Mouse (Mus musculus) 416B (cell line): ENCODE results near the gene Hist2h3b.
A peak's percentile ranks its signal among the peaks of the same experiment; 100 is the strongest.
"Not testable (repeated sequence)": the region's sequence is repeated elsewhere in the genome, so short reads cannot be mapped to it uniquely, and the experiment has no call there.

ENCODE experiments used
- DNase-seq: peaks from one replicate; pipeline ENCODE4 v3.0.0; 2011; ENCODE audit warnings: low read depth

Gene Hist2h3b

DNA sequence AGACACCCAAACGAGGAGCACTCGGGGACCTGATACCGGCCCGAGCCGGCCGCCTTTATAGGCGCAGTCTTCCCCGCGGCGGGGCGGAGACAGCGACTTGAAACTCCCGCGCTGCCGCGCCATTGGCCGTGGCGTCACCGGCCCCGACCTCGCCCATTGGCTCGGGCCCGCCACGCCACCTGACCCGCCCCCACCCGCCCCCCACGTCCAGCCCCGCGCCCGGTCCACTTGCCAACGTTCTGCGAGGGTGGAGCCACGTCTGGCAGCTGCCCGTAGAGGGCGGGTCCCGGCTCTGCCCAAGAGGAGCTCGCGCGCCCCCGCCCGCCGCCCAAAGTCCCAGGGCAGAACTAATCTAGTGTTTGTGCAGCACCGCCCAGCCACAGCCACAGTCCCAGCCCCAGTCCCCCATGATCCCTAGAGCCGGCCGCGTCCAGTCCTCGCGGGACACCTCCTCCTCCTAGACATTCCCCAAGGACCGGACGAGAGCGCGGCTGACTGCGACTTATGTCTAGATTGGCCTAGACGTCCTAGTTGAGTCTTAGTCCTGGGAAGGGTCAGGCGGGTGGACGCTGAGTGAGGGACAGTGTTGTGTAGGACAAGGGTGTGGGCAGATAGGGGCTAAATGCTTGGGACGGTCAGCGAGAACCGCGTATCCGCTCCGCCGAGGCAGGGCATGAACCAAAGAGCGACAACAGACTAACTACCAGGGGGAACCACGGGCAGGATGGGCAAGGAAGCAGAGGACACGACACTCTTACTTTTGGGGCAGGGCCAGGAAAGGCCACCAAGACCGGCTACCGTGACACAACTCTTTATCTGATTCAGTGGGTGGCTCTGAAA, 29.3 kb upstream of the Hist2h3b start, which contains the start of gene Hist2h3c2:
Gene Hist2h3c2 (minus strand): TSS at position 174 of the 840 bp plus-strand sequence.
- DNase-seq: not testable (repeated sequence)

DNA sequence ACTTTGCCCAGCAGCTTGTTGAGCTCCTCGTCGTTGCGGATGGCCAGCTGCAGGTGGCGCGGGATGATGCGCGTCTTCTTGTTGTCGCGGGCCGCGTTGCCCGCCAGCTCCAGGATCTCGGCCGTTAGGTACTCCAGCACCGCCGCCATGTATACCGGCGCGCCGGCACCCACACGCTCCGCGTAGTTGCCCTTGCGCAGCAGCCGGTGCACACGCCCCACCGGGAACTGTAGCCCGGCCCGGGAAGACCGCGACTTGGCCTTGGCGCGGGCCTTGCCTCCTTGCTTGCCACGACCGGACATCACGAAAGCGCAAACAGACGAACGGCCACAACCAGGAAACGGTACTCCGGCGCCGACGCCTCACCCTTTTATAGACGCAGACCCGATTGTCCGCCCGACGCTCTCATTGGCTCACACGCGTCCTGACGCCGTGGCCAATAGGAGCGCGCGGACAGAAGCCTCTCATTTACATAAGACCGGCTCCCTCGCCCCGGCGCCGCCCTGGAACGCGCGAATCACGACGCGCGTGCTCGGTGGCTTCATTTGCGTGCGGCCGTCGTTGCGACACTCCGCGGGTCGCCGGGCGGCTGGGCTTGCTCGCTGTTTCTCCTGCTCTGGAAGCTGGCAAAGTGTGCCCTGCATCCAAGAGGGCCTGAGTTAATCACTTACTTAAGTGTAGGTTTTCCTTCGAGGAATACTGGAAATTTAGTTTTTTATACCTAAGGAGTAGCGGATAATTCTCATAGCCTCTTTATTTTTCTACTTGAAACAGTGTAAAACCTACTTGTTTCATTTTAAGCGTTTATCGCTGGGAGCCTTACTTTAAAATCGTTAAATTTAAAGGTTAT, 28.3 kb upstream of the Hist2h3b start, which contains the start of gene Hist2h2aa2:
Gene Hist2h2aa2 (minus strand): TSS at position 328 of the 850 bp plus-strand sequence.
- DNase-seq: peak; percentile 89

DNA sequence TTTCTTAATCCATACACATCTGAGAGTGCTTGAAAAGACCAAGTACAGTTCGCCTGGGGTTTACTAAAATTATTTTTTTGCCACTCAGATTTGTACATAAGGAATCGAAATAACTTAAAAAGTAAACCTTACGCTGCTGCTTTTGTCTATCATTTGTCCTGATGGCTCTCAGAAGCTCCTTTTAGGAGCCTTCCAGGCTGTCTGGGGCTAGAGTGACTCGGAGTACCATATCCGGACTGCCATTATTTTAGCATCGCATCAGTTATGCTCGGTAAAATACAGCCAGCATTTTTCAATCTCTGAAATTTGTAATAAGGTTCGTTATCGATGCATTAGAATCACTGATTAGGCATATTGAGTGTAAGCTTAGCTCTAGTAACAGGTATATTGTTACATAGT, 27.7 kb upstream of the Hist2h3b start:
- no peak for DNase-seq

DNA sequence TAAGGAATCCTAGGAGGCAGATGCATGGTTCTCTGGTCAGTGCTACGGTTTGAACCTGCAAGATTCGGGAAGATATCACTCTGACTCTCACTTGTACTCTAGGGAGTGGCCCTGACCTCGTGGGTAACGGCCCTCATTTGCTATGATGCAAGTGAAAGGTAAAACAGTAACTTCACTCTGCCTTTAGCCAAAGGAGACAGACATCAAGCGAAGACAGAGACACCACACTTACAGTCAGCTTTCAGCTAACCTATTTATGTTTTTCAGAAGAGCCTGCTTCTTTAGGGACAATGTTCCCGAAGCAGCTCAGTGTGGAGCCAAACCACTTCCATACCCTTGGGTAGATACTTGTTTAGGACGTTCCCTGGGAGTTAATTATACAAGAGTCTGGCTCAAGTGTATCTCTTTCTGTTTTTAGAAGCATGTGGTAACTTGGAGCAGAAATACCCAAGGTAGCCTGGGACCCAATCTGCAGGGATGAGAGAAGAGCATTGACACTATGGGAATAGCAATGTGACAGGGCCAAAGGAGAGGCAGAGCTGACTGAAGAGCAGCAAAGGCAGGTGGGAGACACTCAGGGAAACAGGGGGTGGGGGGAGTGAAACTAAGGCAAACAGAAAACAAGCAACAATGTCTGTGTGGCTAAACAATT, 24.4 kb upstream of the Hist2h3b start:
- DNase-seq: peak; percentile 55

- peak; percentile 92 for DNase-seq
Observed at GRCm38 (mm10) chr3:96245003-96245886, 23.2 kb upstream of the Hist2h3b start, which contains the start of gene Hist2h2aa1. Gene Hist2h2aa1, plus strand, starts transcription at chr3:96245497.

- not testable (repeated sequence) for DNase-seq
Observed at GRCm38 (mm10) chr3:96246018-96246417, 22.4 kb upstream of the Hist2h3b start.

DNA sequence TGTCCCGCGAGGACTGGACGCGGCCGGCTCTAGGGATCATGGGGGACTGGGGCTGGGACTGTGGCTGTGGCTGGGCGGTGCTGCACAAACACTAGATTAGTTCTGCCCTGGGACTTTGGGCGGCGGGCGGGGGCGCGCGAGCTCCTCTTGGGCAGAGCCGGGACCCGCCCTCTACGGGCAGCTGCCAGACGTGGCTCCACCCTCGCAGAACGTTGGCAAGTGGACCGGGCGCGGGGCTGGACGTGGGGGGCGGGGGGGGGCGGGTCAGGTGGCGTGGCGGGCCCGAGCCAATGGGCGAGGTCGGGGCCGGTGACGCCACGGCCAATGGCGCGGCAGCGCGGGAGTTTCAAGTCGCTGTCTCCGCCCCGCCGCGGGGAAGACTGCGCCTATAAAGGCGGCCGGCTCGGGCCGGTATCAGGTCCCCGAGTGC, 22.0 kb upstream of the Hist2h3b start, which contains the start of gene Hist2h3c1:
Gene Hist2h3c1 (plus strand): TSS at position 259 of the 430 bp plus-strand sequence.
- DNase-seq: not testable (repeated sequence)

DNA sequence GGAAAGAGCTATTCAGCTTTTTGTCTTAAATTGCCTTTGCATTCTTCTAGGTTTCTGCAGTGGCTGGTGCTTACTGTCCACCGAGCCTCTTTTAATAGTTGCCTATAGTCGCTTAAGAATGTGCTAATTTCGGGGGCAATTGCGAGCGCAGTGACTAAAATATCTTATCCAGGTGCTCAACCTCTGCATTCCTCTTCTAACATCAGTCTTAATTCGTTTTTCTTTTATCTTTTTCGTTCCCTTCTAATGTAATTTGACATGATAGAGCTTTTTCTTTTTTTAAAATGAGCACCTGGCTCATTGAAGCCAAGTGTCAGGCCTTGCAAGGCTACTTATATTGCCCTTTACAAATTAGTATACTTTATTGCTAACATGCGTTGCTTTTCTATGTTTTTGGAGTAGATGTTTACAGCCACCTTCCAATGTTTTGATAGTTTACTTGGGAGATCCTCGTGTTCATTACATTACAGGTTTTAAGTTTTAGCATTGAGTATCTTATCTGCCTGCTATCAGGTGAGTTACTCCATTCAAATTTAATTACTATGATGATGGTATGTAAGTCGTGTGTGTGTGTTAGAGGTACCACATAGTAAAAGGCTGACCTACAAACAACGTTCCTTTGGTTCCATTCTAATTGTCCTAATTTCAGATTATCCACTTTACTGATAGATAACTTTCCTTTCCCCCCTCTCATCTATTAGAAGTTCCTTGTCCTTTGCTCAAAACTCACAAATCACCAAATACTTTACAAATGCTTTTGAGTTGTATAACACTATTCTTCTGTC, 20.9 kb upstream of the Hist2h3b start:
- DNase-seq: peak; percentile 76

DNA sequence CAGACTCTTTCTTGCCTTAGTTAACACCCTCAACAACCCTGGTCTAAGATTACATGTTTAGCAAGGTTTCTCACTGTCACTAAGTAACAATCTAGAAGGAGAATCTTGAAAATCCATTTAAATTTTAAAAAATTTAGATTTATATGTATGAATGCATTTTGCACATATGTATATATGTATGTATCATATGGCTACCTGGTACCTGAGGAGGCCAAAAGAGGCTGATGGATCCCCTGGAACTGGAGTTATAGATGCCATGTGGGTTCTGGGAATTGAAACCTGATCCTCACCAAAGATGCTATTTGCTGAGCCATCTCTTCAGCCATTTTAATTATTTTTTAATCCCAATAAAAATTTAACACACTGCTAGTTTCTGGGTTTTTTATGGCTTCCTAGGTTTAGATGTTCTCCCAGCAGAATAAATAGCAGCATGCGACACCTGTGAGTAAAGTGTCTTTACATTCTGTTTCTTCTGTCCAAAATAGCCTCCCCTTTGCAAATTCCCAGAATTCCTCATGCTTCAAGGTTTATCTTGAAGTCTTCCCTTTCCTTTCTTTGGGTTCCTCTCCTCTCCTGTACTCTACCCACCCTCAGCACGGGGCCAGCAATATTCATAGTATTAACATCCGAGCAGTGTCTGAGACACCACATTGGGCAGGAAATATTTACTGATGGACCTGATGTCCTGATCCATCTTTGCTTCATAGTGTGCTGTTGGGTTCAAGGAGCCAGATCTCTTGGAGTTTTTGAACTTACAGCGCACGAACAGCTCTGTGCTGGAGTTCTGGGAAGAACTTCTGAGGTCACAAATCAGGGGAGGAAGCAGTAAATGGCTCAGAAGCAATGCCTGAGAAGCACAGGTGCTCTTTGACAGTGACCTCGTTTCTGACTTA, 20.1 kb upstream of the Hist2h3b start:
- peak; percentile 70 for DNase-seq

- no peak for DNase-seq
Observed at GRCm38 (mm10) chr3:96249034-96249345, 19.5 kb upstream of the Hist2h3b start.

DNA sequence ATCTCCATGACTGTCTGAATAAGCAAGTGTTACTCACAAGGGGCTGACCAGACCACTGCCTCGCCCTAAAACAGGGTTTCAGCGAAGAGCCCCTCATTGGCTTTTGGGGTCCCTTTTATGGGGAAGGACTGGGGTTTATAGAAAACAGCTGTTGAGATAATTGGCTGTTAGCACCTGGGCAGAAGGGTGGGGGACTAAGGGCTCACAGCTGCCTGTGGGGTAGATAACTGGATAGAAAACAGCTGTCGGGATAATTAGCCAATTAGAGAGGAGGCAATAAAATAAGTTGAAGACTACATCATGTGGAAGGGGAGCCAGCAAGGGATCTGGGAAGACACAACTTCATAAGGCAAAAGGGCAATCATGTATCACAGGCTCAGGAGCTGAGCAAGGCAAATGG, 17.6 kb upstream of the Hist2h3b start:
- DNase-seq: no peak

- no peak for DNase-seq
Observed at GRCm38 (mm10) chr3:96251787-96252186, 16.7 kb upstream of the Hist2h3b start.

GRCm38 (mm10) chr3:96254683-96255355, 13.6 kb upstream of the Hist2h3b start:
- no peak for DNase-seq

GRCm38 (mm10) chr3:96255926-96256593, 12.4 kb upstream of the Hist2h3b start:
- no peak for DNase-seq

GRCm38 (mm10) chr3:96257190-96257589, 11.3 kb upstream of the Hist2h3b start:
- no peak for DNase-seq

DNA sequence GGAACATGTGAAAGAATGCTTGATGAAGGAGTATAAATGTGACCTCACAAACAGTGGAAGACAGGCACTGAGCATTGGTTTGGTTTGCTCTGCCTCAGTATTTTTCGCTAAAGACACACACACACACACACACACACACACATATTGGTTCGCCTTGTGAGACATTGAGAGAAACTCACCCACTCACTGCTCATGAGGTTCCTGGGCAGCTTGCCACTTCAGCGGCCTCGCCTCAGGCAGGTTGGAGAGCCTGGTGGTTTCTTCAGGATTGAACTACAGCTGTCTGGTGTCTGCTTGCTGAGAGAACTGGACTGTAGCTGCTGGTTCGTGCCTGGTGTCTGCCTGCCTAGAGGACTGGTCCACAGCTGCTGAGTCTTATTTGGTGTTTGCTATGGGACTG, 8.2 kb upstream of the Hist2h3b start:
- DNase-seq: no peak

DNA sequence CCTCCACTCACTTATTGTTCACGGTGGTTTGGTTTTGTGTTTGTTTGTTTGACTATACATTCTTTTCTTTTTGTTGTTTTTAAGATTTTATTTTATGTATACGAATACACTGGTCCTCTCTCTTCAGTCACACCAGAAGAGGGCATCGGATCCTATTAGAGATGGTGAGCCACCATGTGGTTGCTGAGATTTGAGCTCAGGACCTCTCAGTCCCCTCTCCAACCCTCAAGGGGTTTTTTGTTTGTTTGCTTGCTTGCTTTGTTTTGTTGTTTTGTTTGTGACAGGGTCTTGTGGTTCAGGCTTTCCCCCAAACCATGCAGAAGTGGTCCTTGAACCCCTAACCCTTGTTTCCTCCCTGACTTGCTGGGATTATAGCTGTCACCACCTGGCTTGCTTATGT, 6.8 kb upstream of the Hist2h3b start:
- no peak for DNase-seq

DNA sequence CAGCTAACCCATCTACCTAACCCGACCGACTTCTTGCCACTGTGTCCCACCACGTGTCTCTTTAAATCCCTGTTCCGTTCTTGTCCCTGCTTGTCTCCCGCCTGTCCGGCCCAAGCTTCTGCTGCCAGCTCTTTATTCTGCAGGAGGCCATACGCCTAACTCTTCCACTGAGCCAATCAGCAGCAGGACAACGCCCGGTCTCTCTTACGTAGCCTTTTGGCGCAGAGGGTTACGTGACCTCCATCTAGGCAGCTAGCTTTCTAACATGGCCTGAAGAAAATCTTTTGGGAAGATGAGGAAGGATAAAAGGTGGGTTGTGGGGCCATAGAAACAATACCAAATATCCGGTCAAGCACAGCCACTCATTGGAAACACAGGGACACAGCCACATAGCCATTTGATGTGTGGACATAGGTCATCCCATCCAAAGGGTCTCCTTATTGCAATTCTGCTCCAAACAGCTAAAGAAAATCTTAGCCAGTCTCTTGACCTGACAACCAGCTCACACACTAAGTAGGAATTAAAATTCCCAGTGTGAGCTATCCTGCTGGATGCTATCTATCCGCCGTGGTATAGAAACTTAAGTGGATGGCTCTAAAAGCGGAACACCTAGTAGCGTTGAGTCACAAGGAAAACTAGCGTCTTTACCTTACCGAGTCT, 6.1 kb upstream of the Hist2h3b start:
- peak; percentile 95 for DNase-seq
